Mouse (Mus musculus): Measurements from ENCODE around the gene Olfr644. TPM values are rescaled to one million over a fixed set of nuclear protein-coding genes. Genes with fewer than 3 reads are reported as not detected.

Gene Olfr644
- not detected in 2 replicates for polyA plus RNA-seq (2015; fragmentation: Nextera tagmentation; extraction: Ambion mirVana)

DNA sequence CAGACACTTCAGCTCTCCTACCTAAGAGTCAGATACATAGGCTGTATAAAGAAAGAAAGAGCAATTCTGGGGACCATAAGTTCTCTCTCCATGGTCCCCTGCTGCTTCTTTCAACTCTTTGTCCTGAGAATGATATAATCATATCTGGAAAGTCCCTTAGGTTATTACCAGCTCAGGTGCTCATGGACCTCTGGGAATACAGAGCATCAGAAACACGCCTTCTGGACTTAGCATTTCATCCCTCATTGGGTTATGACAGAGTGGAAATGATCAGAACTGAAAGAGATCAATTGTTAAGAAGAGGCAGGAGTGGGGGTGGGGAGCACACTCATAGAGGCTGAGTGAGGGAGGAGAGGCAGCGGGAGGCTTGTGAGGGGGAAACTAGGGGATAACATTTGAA, at the start of gene Olfr644:
Gene Olfr644, minus strand, starts transcription at position 101 of the 400 bp plus-strand sequence.

DNA sequence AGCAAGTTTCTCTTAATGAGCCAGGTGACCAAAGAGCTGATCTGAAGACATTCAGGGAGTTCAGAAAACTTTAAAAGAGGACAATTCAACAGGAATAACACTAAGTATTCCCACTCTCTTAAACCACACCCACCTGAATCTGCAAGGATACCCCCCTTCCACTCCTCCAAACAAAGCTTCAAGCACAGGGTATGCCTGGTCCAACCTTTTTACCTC, 33.0 kb upstream of the Olfr644 start, which contains the start of gene Olfr646:
Gene Olfr646, plus strand, starts transcription at position 117 of the 216 bp plus-strand sequence.

GRCm38 (mm10) chr7:104085365-104085764, 13.7 kb upstream of the Olfr644 start, which contains the start of gene Olfr645:
TSS of gene Olfr645 (minus strand) at chr7:104085465.

DNA sequence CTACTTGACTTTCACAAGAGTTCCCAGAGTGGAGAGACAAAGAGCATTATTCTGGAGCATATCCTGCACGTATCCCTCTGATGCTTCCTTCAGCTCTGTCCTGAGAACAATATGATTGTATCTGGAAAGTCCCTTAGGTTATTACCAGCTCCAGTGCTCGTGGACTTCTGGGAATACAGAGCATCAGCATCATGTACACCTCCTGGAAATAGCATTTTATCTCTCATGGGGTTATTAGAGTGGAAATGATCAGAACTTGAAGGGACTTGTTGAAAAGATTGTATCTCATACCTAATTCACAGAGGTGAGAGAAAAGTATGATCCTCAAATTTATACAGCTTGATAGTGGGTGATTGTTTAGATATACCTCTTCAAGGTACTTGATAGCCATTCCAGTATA, 10.3 kb downstream of the Olfr644 start, which contains the start of gene 4930516K23Rik:
Gene 4930516K23Rik, minus strand, starts transcription at position 101 of the 400 bp plus-strand sequence.

DNA sequence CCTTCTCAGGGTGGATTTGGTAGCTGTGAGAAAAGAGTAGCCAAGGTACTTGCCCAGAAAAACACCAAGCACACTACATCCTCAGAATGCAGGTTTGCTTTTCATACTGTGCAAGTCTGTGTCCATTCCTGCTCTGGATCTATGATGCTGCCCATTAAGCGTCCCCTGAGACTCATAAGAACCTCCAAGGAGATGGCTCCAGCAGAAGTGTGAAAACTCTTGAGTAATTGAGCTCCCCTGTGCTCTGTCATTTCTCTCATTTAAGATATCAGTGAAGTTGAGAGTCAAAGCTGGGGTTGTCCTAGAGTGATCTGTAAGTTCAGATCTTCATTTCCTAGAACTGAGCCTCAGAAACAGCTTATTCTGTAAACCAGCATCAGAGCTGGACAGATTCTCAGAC, 19.1 kb downstream of the Olfr644 start, which contains the start of gene Olfr642:
Gene Olfr642, minus strand, starts transcription at position 101 of the 400 bp plus-strand sequence.

GRCm38 (mm10) chr7:104035145-104035544, 36.5 kb downstream of the Olfr644 start, which contains the start of gene Olfr641:
TSS of gene Olfr641 (plus strand) at chr7:104035445.

GRCm38 (mm10) chr7:104025473-104025872, 46.2 kb downstream of the Olfr644 start, which contains the start of gene Olfr640:
TSS of gene Olfr640 (minus strand) at chr7:104025573.

DNA sequence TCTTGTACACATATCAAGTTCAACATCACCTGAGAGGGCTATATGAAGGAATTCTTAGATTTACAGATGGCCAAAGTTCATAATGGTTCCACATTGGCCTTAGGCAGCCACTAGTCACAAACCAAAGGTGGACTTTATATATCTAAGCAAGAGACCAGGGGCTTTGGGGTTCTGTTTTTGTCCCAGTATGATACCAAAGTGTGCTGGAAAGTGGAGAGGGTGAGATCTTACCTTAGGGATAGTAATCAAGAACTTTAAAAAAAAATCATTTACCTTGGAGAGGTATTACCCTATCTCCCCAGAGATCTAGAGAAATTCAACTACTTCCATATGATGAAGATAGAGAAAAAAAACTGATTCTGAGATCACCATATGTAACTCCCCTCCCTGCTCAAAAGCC, 54.5 kb downstream of the Olfr644 start, which contains the start of gene Olfr639:
Gene Olfr639, minus strand, starts transcription at position 101 of the 400 bp plus-strand sequence.

Other genes starting within 250 kb of the Olfr644 start
- 1,091 and 1,331 TPM in 2 replicates for gene Hbb-bs, start 243.8 kb downstream of the Olfr644 start, polyA plus RNA-seq (2015; fragmentation: Nextera tagmentation; extraction: Ambion mirVana)
- gene Hbb-bh2, start 231.3 kb downstream of the Olfr644 start, polyA plus RNA-seq (2015; fragmentation: Nextera tagmentation; extraction: Ambion mirVana), result not detected in 2 replicates
- not detected in 2 replicates for gene Hbb-bh1, start 228.7 kb downstream of the Olfr644 start, polyA plus RNA-seq (2015; fragmentation: Nextera tagmentation; extraction: Ambion mirVana)
- gene Hbb-y, start 218.7 kb downstream of the Olfr644 start, polyA plus RNA-seq (2015; fragmentation: Nextera tagmentation; extraction: Ambion mirVana), result 0.77 TPM in 1 of 2 replicates, not detected in the other
- not detected in 2 replicates for gene Olfr66, start 185.6 kb downstream of the Olfr644 start, polyA plus RNA-seq (2015; fragmentation: Nextera tagmentation; extraction: Ambion mirVana)
- gene Olfr64, start 177.4 kb downstream of the Olfr644 start, polyA plus RNA-seq (2015; fragmentation: Nextera tagmentation; extraction: Ambion mirVana), result not detected in 2 replicates
- not detected in 2 replicates for gene Olfr65, start 168.4 kb downstream of the Olfr644 start, polyA plus RNA-seq (2015; fragmentation: Nextera tagmentation; extraction: Ambion mirVana)
- not detected in 2 replicates for gene Olfr631, start 143.0 kb downstream of the Olfr644 start, polyA plus RNA-seq (2015; fragmentation: Nextera tagmentation; extraction: Ambion mirVana)
- not detected in 2 replicates for gene Olfr632, start 137.5 kb downstream of the Olfr644 start, polyA plus RNA-seq (2015; fragmentation: Nextera tagmentation; extraction: Ambion mirVana)
- not detected in 2 replicates for gene Olfr633, start 127.4 kb downstream of the Olfr644 start, polyA plus RNA-seq (2015; fragmentation: Nextera tagmentation; extraction: Ambion mirVana)
- not detected in 2 replicates for gene Olfr635, start 100.7 kb downstream of the Olfr644 start, polyA plus RNA-seq (2015; fragmentation: Nextera tagmentation; extraction: Ambion mirVana)
- not detected in 2 replicates for gene Olfr638, start 73.1 kb downstream of the Olfr644 start, polyA plus RNA-seq (2015; fragmentation: Nextera tagmentation; extraction: Ambion mirVana)
- 0.04 TPM in 1 of 2 replicates, not detected in the other for gene Olfr639, start 54.6 kb downstream of the Olfr644 start, polyA plus RNA-seq (2015; fragmentation: Nextera tagmentation; extraction: Ambion mirVana)
- not detected in 2 replicates for gene Olfr640, start 46.3 kb downstream of the Olfr644 start, polyA plus RNA-seq (2015; fragmentation: Nextera tagmentation; extraction: Ambion mirVana)
- not detected in 2 replicates for gene Olfr641, start 36.4 kb downstream of the Olfr644 start, polyA plus RNA-seq (2015; fragmentation: Nextera tagmentation; extraction: Ambion mirVana)
- not detected in 2 replicates for gene Olfr642, start 19.2 kb downstream of the Olfr644 start, polyA plus RNA-seq (2015; fragmentation: Nextera tagmentation; extraction: Ambion mirVana)
- not detected in 2 replicates for gene 4930516K23Rik, start 10.4 kb downstream of the Olfr644 start, polyA plus RNA-seq (2015; fragmentation: Nextera tagmentation; extraction: Ambion mirVana)
- not detected in 2 replicates for gene Olfr645, start 13.6 kb upstream of the Olfr644 start, polyA plus RNA-seq (2015; fragmentation: Nextera tagmentation; extraction: Ambion mirVana)
- not detected in 2 replicates for gene Olfr646, start 33.0 kb upstream of the Olfr644 start, polyA plus RNA-seq (2015; fragmentation: Nextera tagmentation; extraction: Ambion mirVana)
- not detected in 2 replicates for gene Ubqln5, start 58.0 kb upstream of the Olfr644 start, polyA plus RNA-seq (2015; fragmentation: Nextera tagmentation; extraction: Ambion mirVana)
- gene Olfr643, start 65.5 kb upstream of the Olfr644 start, polyA plus RNA-seq (2015; fragmentation: Nextera tagmentation; extraction: Ambion mirVana), result not detected in 2 replicates
- gene Ubqln3, start 71.4 kb upstream of the Olfr644 start, polyA plus RNA-seq (2015; fragmentation: Nextera tagmentation; extraction: Ambion mirVana), result not detected in 2 replicates
- not detected in 2 replicates for gene Ubqlnl, start 78.7 kb upstream of the Olfr644 start, polyA plus RNA-seq (2015; fragmentation: Nextera tagmentation; extraction: Ambion mirVana)
- not detected in 2 replicates for gene Olfm5, start 93.0 kb upstream of the Olfr644 start, polyA plus RNA-seq (2015; fragmentation: Nextera tagmentation; extraction: Ambion mirVana)
- gene Olfr648, start 111.5 kb upstream of the Olfr644 start, polyA plus RNA-seq (2015; fragmentation: Nextera tagmentation; extraction: Ambion mirVana), result 0.32 and 0.45 TPM in 2 replicates
- not detected in 2 replicates for gene Olfr649, start 124.1 kb upstream of the Olfr644 start, polyA plus RNA-seq (2015; fragmentation: Nextera tagmentation; extraction: Ambion mirVana)
- gene Trim6, start 146.9 kb upstream of the Olfr644 start, polyA plus RNA-seq (2015; fragmentation: Nextera tagmentation; extraction: Ambion mirVana), result 0.20 and 0.31 TPM in 2 replicates
- 1.3 and 1.4 TPM in 2 replicates for gene Trim34a, start 172.6 kb upstream of the Olfr644 start, polyA plus RNA-seq (2015; fragmentation: Nextera tagmentation; extraction: Ambion mirVana)
- 0.31 and 0.55 TPM in 2 replicates for gene Trim5, start 216.2 kb upstream of the Olfr644 start, polyA plus RNA-seq (2015; fragmentation: Nextera tagmentation; extraction: Ambion mirVana)
- gene Trim12a, start 243.6 kb upstream of the Olfr644 start, polyA plus RNA-seq (2015; fragmentation: Nextera tagmentation; extraction: Ambion mirVana), result 2.7 and 2.9 TPM in 2 replicates